Mouse (Mus musculus): ENCODE measurements around the gene Il6ra. TPM values are rescaled to one million over a fixed set of nuclear protein-coding genes. Genes with fewer than 3 reads are reported as not detected.
A peak's percentile ranks its signal among the peaks of the same experiment; 100 is the strongest.

Il6ra gene
- polyA plus RNA-seq (2015; fragmentation: Nextera tagmentation; extraction: Ambion mirVana): 1.9 and 2.2 TPM in 2 replicates

DNA sequence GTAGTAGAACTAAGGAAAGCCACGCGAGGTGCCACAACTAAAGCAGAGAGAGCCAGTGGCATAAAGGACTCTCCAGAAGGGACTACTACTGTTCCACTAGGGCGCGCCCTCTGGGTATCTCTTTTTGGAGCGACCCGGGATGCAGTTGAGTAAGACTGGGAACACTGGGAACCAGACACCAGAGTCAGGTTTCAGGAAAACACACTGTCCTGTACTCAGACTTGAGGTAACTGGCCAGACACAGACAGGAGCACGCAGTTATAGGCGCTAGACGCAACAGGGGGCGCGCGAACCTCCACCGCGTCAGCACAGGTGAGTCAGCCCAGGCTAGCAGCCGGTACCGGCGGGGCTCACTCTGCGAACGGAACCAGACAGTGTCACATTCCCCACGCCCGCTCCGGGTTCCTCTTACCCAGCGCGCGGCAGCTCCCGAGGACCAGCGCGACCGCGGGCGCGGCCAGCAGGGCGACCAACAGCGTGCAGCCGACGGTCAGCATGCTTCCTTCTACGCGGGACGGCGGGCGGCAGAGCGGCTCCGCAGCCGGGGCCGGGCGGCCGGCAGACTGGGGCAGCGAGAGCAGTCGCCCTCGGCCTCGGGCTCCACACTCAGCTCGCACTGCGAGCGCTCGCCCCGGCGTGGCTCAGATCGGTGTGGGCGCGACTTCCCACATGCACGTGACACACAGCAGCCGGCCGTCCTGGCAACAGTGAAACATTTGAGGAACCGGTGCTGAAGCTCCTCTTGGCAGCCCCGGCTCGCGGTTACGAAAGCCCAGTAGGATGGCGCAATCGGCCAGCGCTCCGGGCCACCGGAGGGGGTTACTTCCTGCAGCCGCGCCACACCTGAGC, at the start of gene Il6ra:
Gene Il6ra, minus strand, starts transcription at position 654 of the 849 bp plus-strand sequence.
- Histone ChIP-seq H3K27ac (no peak within 1 kb of the TSS), H3K9me3 (replicated peaks) (no peaks in the 10 kb centered on the region), H3K4me3 (replicated peaks) (peak within 1 kb of the TSS; percentile 61), H3K36me3 (no peaks in the 10 kb centered on the region), H3K27me3 (peaks cover 70% of the 10 kb centered on the region), H3K4me1 (replicated peaks) (peaks cover 40% of the 10 kb centered on the region), H3K9ac (peak within 1 kb of the TSS; percentile 64), H3K4me2 (peak within 1 kb of the TSS; percentile 80)
- 2% methylated on average over 75 of the region's 75 CpGs for WGBS (ENCODE audit: insufficient replicate concordance)
- ATAC-seq (ENCODE audit: low read depth) (peak; percentile 71), DNase-seq (peak; percentile 42)

DNA sequence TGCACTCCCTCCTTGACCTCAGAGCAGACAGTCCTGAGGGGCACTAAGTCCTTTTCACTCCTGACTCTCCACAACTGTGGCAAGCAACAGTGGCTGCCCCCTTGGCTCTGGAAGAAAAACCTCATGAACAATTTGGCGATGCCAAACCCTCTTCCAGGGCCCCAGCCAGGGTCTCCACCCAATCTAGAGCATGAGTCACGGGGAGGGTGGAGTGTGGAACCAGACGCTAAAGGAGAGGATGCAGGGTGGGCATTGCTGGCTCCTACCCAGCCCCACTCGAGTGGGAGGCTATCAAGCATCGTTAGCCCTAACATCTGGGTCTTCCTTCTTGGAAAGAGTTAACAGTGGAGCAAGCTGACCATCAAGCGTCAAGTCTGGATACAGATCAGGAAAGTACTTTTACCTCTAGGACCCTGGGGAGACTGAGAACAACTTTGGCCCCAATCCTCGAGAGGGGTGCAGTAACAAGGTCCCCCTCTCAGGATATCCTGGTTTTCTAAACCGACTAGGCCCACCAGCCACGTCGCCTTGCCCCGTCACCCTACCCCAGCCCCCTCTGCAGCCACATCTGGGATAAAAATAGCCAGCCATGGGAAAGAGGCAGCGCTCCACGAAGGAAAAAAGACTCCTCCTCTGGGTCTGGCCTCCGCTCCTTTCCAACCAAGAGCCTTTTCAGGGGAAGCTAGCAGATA, 49.2 kb upstream of the Il6ra start:
- DNase-seq (no peak), ATAC-seq (ENCODE audit: low read depth) (no peak)
- WGBS (ENCODE audit: insufficient replicate concordance): 3% methylated on average over 14 of the region's 14 CpGs
- H3K9me3 ChIP-seq (replicated peaks): no peaks in the 10 kb centered on the region
- peak overlapping the region; percentile 64 for H3K9ac ChIP-seq
- H3K36me3 ChIP-seq: no peaks in the 10 kb centered on the region
- peaks cover 59% of the 10 kb centered on the region for H3K27me3 ChIP-seq
- H3K27ac ChIP-seq: peak overlapping the region; percentile 70
- peaks cover 48% of the 10 kb centered on the region for H3K4me1 ChIP-seq (replicated peaks)
- H3K4me2 ChIP-seq: peak overlapping the region; percentile 76
- peak overlapping the region; percentile 67 for H3K4me3 ChIP-seq (replicated peaks)

DNA sequence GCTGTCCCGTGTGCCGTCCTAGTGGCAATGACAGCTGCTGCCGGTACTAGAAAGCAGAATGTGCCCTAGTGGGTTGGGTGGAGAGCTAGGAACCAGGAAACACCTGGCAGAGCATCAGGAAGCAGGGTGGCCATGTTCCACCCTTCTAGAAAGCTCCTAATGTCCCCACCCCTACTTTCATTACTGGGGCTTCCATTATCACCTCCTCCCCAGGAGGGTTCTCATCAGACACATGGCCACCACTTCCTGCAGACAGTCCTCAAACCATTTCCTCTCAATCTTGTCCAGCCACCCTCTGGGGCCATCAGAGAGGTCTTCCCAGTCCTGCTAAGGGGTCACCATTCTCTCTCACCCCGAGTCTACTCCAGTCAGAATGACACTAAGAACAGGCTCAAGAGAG, 48.4 kb upstream of the Il6ra start:
- peaks cover 5% of the 10 kb centered on the region; the same call in 1 of the 2 replicates for H3K36me3 ChIP-seq
- peak overlapping the region; percentile 76 for H3K4me2 ChIP-seq
- peak overlapping the region; percentile 67; the same call in 1 of the 2 replicates for H3K4me3 ChIP-seq (replicated peaks)
- no peak overlapping the region; the same call in 1 of the 2 replicates for H3K27ac ChIP-seq
- no peaks in the 10 kb centered on the region for H3K9me3 ChIP-seq (replicated peaks)
- H3K4me1 ChIP-seq (replicated peaks): peaks cover 48% of the 10 kb centered on the region
- 6% methylated on average over 4 of the region's 4 CpGs for WGBS (ENCODE audit: insufficient replicate concordance)
- peaks cover 59% of the 10 kb centered on the region for H3K27me3 ChIP-seq
- ATAC-seq (ENCODE audit: low read depth) (no peak), DNase-seq (no peak)
- no peak overlapping the region for H3K9ac ChIP-seq

DNA sequence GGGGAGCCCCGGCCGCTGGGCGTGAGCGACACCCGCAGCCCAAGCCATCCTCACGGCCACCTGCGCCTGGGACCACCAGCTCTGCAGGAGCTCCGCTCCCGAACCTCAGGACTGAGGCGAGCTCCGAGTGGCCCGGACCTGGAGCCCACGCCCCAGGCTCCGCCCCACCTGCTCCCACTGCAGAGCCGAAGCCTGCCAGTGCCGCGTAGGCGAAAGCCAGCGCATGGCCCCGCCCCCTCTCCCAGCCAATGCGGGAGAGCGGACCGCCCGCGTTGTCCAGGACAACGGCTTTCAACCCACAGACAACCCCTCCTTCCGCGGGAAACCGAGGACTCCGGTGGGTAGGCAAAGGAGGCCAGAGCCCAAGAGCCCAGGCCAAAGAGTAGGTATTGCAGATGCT, 47.5 kb upstream of the Il6ra start:
- Histone ChIP-seq H3K36me3 (peaks cover 8% of the 10 kb centered on the region; the same call in 1 of the 2 replicates), H3K4me1 (replicated peaks) (peaks cover 48% of the 10 kb centered on the region), H3K27me3 (peaks cover 59% of the 10 kb centered on the region), H3K4me3 (replicated peaks) (peak overlapping the region; percentile 67), H3K9ac (peak overlapping the region; percentile 61), H3K4me2 (peak overlapping the region; percentile 76), H3K27ac (no peak overlapping the region), H3K9me3 (replicated peaks) (no peaks in the 10 kb centered on the region)
- ATAC-seq (ENCODE audit: low read depth) (peak; percentile 80), DNase-seq (peak; percentile 69)
- WGBS (ENCODE audit: insufficient replicate concordance): 2% methylated on average over 30 of the region's 30 CpGs

DNA sequence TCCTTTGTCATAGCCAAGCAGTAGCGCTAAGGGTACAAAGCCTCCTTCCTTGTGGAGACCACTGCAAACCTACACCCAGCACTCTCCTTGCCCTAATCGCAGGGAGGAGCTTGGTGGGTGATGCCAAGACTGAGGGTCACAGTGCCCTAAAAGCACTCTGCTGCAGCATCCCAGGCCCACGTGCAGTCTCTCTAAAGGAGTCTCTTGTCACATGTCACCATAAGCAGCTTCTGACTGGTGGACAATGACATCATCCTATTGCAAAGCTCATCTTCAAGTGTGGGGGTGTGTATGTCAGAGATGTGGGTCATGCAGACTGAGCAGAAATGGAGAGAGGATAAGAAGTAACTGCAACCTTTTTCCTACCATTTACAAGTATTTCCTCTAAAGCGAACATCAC, 46.4 kb upstream of the Il6ra start:
- Histone ChIP-seq H3K36me3 (peaks cover 8% of the 10 kb centered on the region; the same call in 1 of the 2 replicates), H3K4me1 (replicated peaks) (peaks cover 42% of the 10 kb centered on the region), H3K27ac (no peak overlapping the region), H3K4me3 (replicated peaks) (no peak overlapping the region), H3K27me3 (peaks cover 58% of the 10 kb centered on the region), H3K9me3 (replicated peaks) (no peaks in the 10 kb centered on the region), H3K4me2 (peak overlapping the region; percentile 76; the same call in 1 of the 2 replicates), H3K9ac (no peak overlapping the region)
- 63% methylated on average over 4 of the region's 4 CpGs for WGBS (ENCODE audit: insufficient replicate concordance)
- ATAC-seq (ENCODE audit: low read depth) (no peak), DNase-seq (no peak)

DNA sequence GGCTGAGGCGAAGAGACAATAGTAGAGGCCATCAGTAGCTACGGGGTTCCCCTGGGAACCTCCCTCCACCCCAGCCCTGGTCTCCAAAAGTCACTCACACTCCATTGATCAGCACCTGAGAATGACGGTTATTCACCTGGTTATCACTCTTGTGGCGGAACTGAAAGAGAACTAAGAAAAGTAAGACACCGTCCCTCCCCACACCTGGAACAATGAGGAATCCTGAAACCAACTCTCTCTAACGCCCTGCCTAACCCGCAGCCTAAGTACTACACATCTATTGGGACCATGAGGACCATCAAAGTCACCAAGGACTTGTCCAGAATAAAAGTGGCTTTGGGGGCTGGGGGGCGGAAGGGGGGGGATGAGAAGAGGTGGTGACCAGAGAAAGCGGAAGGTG, 44.9 kb upstream of the Il6ra start:
- H3K9ac ChIP-seq: no peak overlapping the region
- WGBS (ENCODE audit: insufficient replicate concordance): 83% methylated on average over 9 of the region's 9 CpGs
- ATAC-seq (ENCODE audit: low read depth) (no peak), DNase-seq (no peak)
- peaks cover 8% of the 10 kb centered on the region; the same call in 1 of the 2 replicates for H3K36me3 ChIP-seq
- H3K9me3 ChIP-seq (replicated peaks): no peaks in the 10 kb centered on the region
- no peak overlapping the region for H3K4me3 ChIP-seq (replicated peaks)
- peaks cover 42% of the 10 kb centered on the region for H3K27me3 ChIP-seq
- H3K4me2 ChIP-seq: no peak overlapping the region
- peaks cover 31% of the 10 kb centered on the region for H3K4me1 ChIP-seq (replicated peaks)
- no peak overlapping the region for H3K27ac ChIP-seq

DNA sequence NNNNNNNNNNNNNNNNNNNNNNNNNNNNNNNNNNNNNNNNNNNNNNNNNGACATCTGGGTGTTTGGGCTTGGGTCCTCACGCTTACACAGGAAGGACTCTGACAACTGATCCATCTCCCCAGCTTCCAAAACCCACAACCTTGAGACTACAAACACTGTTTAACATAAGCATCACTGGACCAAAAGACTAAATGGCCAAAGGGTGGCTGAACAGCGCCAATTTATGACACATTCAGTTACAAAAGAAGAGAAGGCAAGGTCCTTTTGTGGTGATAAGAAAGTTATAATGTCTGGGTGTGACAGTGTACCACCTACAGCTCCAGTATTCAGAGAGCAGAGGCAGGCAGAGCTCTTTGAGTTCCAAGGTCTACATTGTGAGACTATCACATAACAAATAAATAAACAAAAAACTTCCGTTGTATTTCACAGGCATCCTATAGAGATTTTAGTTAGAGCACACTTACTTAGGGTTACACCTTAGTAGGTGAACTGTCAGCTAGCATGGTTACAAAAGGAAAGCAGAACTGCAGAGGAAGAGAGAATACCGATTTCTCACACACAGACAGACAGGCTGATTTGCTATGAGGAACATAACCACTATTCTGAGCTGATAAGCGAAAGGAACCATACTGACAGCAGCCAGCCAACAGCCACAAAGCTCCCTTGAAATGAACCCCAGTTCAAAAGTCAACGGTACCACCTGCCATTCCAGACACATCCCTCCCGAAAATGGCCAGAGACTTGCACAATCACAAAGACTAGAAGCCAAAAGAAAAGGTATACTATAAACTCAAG, 43.4 kb upstream of the Il6ra start:
- Histone ChIP-seq H3K27ac (no peak overlapping the region), H3K27me3 (peaks cover 27% of the 10 kb centered on the region), H3K4me2 (no peak overlapping the region), H3K4me3 (replicated peaks) (no peak overlapping the region), H3K9me3 (replicated peaks) (no peaks in the 10 kb centered on the region), H3K9ac (no peak overlapping the region), H3K36me3 (peaks cover 15% of the 10 kb centered on the region; the same call in 1 of the 2 replicates), H3K4me1 (replicated peaks) (peaks cover 17% of the 10 kb centered on the region)
- DNase-seq (no peak), ATAC-seq (ENCODE audit: low read depth) (no peak)
- 69% methylated on average over 7 of the region's 7 CpGs for WGBS (ENCODE audit: insufficient replicate concordance)

DNA sequence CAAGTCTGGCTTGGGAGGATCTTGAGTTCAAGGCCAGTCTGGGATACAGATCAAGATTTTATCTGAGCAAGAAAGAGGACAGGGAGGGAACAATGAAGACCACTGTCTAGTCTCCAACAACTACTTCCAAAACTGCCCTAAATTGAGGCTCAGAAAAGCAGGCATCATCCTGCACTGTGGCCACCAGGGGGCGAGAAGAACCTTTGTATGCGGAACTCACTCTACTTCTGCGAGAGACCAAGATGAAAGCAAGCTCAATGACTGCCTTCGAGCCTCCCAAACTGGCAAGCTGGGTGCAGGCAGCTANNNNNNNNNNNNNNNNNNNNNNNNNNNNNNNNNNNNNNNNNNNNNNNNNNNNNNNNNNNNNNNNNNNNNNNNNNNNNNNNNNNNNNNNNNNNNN, 40.4 kb upstream of the Il6ra start:
- Histone ChIP-seq H3K27me3 (no peaks in the 10 kb centered on the region), H3K4me1 (replicated peaks) (no peaks in the 10 kb centered on the region), H3K4me2 (no peak overlapping the region), H3K4me3 (replicated peaks) (no peak overlapping the region), H3K27ac (no peak overlapping the region), H3K36me3 (peaks cover 30% of the 10 kb centered on the region; the same call in 1 of the 2 replicates), H3K9ac (no peak overlapping the region), H3K9me3 (replicated peaks) (no peaks in the 10 kb centered on the region)
- ATAC-seq (ENCODE audit: low read depth) (no peak), DNase-seq (peak; percentile 50)
- 7% methylated on average over 4 of the region's 4 CpGs for WGBS (ENCODE audit: insufficient replicate concordance)

DNA sequence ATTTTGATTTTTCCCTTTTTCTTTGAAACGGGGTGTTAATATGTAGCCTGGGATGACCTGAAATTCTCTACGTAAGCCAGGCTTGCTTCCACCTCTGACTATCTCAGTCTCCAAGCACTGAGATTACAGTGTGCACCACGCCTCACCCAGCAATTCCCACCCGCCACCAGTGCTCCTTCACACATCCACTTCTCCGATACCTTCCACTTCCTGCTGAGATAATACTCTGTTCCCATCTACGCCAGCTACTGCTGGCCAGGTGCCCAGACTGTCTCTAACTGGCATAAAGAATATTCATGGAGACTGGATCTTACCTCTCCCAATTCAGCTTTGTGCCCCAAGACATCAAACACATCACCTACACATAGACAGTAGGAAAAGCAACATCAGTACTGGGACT, 35.7 kb upstream of the Il6ra start:
- Histone ChIP-seq H3K9ac (no peak overlapping the region), H3K4me2 (no peak overlapping the region), H3K27me3 (no peaks in the 10 kb centered on the region), H3K4me1 (replicated peaks) (no peaks in the 10 kb centered on the region), H3K9me3 (replicated peaks) (no peaks in the 10 kb centered on the region), H3K36me3 (peaks cover 47% of the 10 kb centered on the region), H3K27ac (no peak overlapping the region), H3K4me3 (replicated peaks) (no peak overlapping the region)
- no peak for DNase-seq
- WGBS (ENCODE audit: insufficient replicate concordance): 70% methylated on average over 6 of the region's 6 CpGs
- ATAC-seq (ENCODE audit: low read depth): no peak

DNA sequence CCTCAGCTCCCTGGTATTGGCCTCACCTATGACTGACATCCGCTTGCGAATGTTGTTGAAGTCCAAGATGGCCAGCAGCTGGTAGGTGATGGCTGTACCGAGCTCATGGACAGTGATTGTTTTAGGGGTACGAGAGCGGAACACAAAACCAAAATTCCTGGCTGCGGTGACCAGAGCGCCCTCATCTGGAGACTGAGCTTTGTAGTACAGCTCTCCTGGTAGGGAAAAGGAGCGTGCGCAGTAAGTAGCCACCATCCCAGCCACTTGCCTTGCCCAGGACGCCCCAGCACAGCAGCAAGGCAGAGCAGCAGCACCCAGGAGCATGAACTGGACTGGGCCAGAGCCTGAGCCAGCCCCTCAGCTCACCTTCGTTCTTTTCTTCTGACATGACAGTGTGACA, 35.0 kb upstream of the Il6ra start:
- Histone ChIP-seq H3K4me1 (replicated peaks) (no peaks in the 10 kb centered on the region), H3K36me3 (peaks cover 49% of the 10 kb centered on the region), H3K9me3 (replicated peaks) (no peaks in the 10 kb centered on the region), H3K4me2 (no peak overlapping the region), H3K27me3 (no peaks in the 10 kb centered on the region), H3K27ac (no peak overlapping the region), H3K9ac (no peak overlapping the region), H3K4me3 (replicated peaks) (no peak overlapping the region)
- no peak for DNase-seq
- ATAC-seq (ENCODE audit: low read depth): no peak
- WGBS (ENCODE audit: insufficient replicate concordance): 84% methylated on average over 11 of the region's 11 CpGs

DNA sequence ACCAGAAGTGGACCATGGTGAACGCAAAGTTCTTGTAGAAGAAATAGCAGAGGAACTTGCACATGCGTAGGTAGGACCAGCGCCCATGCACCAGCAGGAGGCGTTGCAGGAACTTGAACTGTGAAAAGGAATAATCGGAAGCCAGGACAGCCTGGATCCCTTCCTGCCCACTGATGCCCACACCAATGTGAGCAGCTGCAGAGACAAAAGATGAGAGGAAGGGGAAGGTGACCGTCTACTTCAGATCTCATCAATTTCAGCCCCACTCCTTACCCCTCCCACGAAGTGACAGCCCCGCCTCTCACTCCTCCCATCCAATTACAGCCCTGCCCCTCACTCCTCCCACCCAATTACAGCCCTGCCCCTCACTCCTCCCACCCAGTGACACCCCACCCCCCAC, 32.0 kb upstream of the Il6ra start:
- peaks cover 41% of the 10 kb centered on the region for H3K36me3 ChIP-seq
- ATAC-seq (ENCODE audit: low read depth) (no peak; the same call in 1 of the 2 replicates), DNase-seq (no peak)
- no peaks in the 10 kb centered on the region for H3K9me3 ChIP-seq (replicated peaks)
- no peaks in the 10 kb centered on the region for H3K27me3 ChIP-seq
- no peak overlapping the region for H3K9ac ChIP-seq
- H3K4me1 ChIP-seq (replicated peaks): no peaks in the 10 kb centered on the region
- no peak overlapping the region for H3K27ac ChIP-seq
- no peak overlapping the region for H3K4me3 ChIP-seq (replicated peaks)
- no peak overlapping the region for H3K4me2 ChIP-seq
- WGBS (ENCODE audit: insufficient replicate concordance): 72% methylated on average over 8 of the region's 8 CpGs

Measured in liver, embryonic 13.5 days (tissue).